In genomic region chr2:68732216-68732615, GRCm38 (mm10) we compare ENCODE assay signal across 28 mouse cellular contexts.
"Had no signal": no experiment of that assay in that cellular context is flagged by ENCODE, and none has a peak within 500 bp of the region (broad histone marks: within the 10 kb centered on the region; RNA-seq: fewer than 3 reads in every experiment).

No protein-coding gene starts in this region.

- H3K27ac ChIP-seq: gastrocnemius, adult 2 months; heart, adult 2 months; heart, embryonic 13.5 days; heart, embryonic 15.5 days; hindbrain, embryonic 10.5 days; hindbrain, embryonic 12.5 days; hindbrain, embryonic 14.5 days; hindbrain, postnatal 0 days; kidney, embryonic 15.5 days; kidney, postnatal 0 days; limb, embryonic 10.5 days; limb, embryonic 12.5 days; liver, embryonic 13.5 days; liver, embryonic 15.5 days had no signal

- H3K27me3 ChIP-seq: heart, embryonic 13.5 days; heart, embryonic 15.5 days; hindbrain, embryonic 12.5 days; kidney, embryonic 15.5 days; limb, embryonic 12.5 days; liver, embryonic 13.5 days; liver, embryonic 15.5 days had no signal

- H3K4me1 ChIP-seq: hindbrain, embryonic 10.5 days; hindbrain, embryonic 12.5 days; kidney, embryonic 15.5 days; limb, embryonic 10.5 days; limb, embryonic 12.5 days; liver, embryonic 13.5 days; liver, embryonic 15.5 days had no signal

- H3K36me3 ChIP-seq: heart, embryonic 13.5 days; heart, embryonic 15.5 days; hindbrain, embryonic 10.5 days; hindbrain, embryonic 12.5 days; kidney, embryonic 15.5 days; limb, embryonic 10.5 days; limb, embryonic 12.5 days; liver, embryonic 13.5 days; liver, embryonic 15.5 days had no signal

- H3K4me2 ChIP-seq: heart, embryonic 11.5 days; heart, embryonic 13.5 days; heart, embryonic 15.5 days; hindbrain, embryonic 12.5 days; hindbrain, embryonic 14.5 days; kidney, embryonic 15.5 days; limb, embryonic 12.5 days; liver, embryonic 11.5 days; liver, embryonic 13.5 days; liver, embryonic 15.5 days had no signal

- ATAC-seq: hindbrain, postnatal 0 days had no signal

- H3K4me3 ChIP-seq: gastrocnemius, adult 2 months; heart, adult 2 months; heart, embryonic 13.5 days; heart, embryonic 15.5 days; hindbrain, embryonic 10.5 days; hindbrain, embryonic 12.5 days; kidney, embryonic 15.5 days; limb, embryonic 10.5 days; limb, embryonic 12.5 days; liver, embryonic 13.5 days; liver, embryonic 15.5 days had no signal

- H3K9ac ChIP-seq: heart, embryonic 13.5 days; heart, embryonic 15.5 days; hindbrain, embryonic 12.5 days; hindbrain, embryonic 14.5 days; kidney, embryonic 15.5 days; limb, embryonic 12.5 days; liver, embryonic 13.5 days; liver, embryonic 15.5 days had no signal

- DNase-seq: gastrocnemius, adult 2 months; gastrocnemius, postnatal 10 days; gastrocnemius, postnatal 25 days; heart, adult 2 months; heart, postnatal 14 days; heart, postnatal 36 days; kidney, adult 11 months; kidney, adult 2 months; kidney, adult 9 months; kidney, postnatal 14 days; kidney, postnatal 36 days; layer of hippocampus, adult 9-11 months; layer of hippocampus, postnatal 36 days; liver; liver, embryonic 13.5 days had no signal

- H3K9me3 ChIP-seq: heart, embryonic 15.5 days; hindbrain, embryonic 10.5 days; hindbrain, embryonic 12.5 days; kidney, embryonic 15.5 days; limb, embryonic 10.5 days; limb, embryonic 12.5 days; liver, embryonic 13.5 days; liver, embryonic 15.5 days had no signal
